Mouse (Mus musculus): ENCODE measurements around the gene Atxn3. TPM values are rescaled to one million over a fixed set of nuclear protein-coding genes. Genes with fewer than 3 reads are reported as not detected.

Gene Atxn3
- polyA plus RNA-seq, 1 experiment, result 3.0 TPM

- Histone ChIP-seq H3K27ac (ENCODE audit: insufficient read depth, low read length) (no peak overlapping the region), H3K4me1 (ENCODE audit: control insufficient read depth, insufficient read depth, insufficient read length) (peaks cover 4% of the 10 kb centered on the region), H3K36me3 (ENCODE audit: control insufficient read depth, insufficient read depth, low read length) (peaks cover 31% of the 10 kb centered on the region), H3K4me3 (ENCODE audit: extremely low read depth, insufficient read depth, insufficient read length) (no peak overlapping the region), H3K27me3 (ENCODE audit: control insufficient read depth, insufficient read depth, low read length) (no peaks in the 10 kb centered on the region)
- 95% methylated on average over 9 of the region's 9 CpGs for WGBS
- DNase-seq (ENCODE audit: low read depth in 1 of 2, low spot score in 2 of 2), result no peak
- TF ChIP-seq CTCF (IDR thresholded peaks at IDR 0.05; ENCODE audit: extremely low read depth, insufficient read depth, insufficient read length, insufficient replicate concordance) (no peak), POLR2A (IDR thresholded peaks at IDR 0.05; ENCODE audit: low read depth, low read length) (no peak)
These were observed 24.9 kb upstream of the Atxn3 start for GRCm38 (mm10) chr12:101982977-101983376.

- H3K27ac ChIP-seq (ENCODE audit: insufficient read depth, low read length), result no peak overlapping the region
- WGBS, result 95% methylated on average over 2 of the region's 2 CpGs
- H3K4me3 ChIP-seq (ENCODE audit: extremely low read depth, insufficient read depth, insufficient read length), result no peak overlapping the region
- DNase-seq (ENCODE audit: low read depth in 1 of 2, low spot score in 2 of 2), result no peak
- TF ChIP-seq POLR2A (IDR thresholded peaks at IDR 0.05; ENCODE audit: low read depth, low read length) (no peak), CTCF (IDR thresholded peaks at IDR 0.05; ENCODE audit: extremely low read depth, insufficient read depth, insufficient read length, insufficient replicate concordance) (no peak)
- peaks cover 23% of the 10 kb centered on the region for H3K36me3 ChIP-seq (ENCODE audit: control insufficient read depth, insufficient read depth, low read length)
- H3K4me1 ChIP-seq (ENCODE audit: control insufficient read depth, insufficient read depth, insufficient read length), result peaks cover 9% of the 10 kb centered on the region
- no peaks in the 10 kb centered on the region for H3K27me3 ChIP-seq (ENCODE audit: control insufficient read depth, insufficient read depth, low read length)
These were observed 23.5 kb upstream of the Atxn3 start for GRCm38 (mm10) chr12:101981559-101981958.

- peak in 1 of 2 experiments; percentile 26 for DNase-seq (ENCODE audit: low read depth in 1 of 2, low spot score in 2 of 2)
- H3K4me1 ChIP-seq (ENCODE audit: control insufficient read depth, insufficient read depth, insufficient read length), result peaks cover 9% of the 10 kb centered on the region
- TF ChIP-seq POLR2A (IDR thresholded peaks at IDR 0.05; ENCODE audit: low read depth, low read length) (no peak), CTCF (IDR thresholded peaks at IDR 0.05; ENCODE audit: extremely low read depth, insufficient read depth, insufficient read length, insufficient replicate concordance) (no peak)
- H3K4me3 ChIP-seq (ENCODE audit: extremely low read depth, insufficient read depth, insufficient read length), result no peak overlapping the region
- WGBS, result 20% methylated on average over 5 of the region's 5 CpGs
- peaks cover 21% of the 10 kb centered on the region for H3K36me3 ChIP-seq (ENCODE audit: control insufficient read depth, insufficient read depth, low read length)
- peak overlapping the region; percentile 48; the same call in 1 of the 2 replicates for H3K27ac ChIP-seq (ENCODE audit: insufficient read depth, low read length)
- H3K27me3 ChIP-seq (ENCODE audit: control insufficient read depth, insufficient read depth, low read length), result no peaks in the 10 kb centered on the region
These were observed 22.2 kb upstream of the Atxn3 start for GRCm38 (mm10) chr12:101980266-101980665.

GRCm38 (mm10) chr12:101979213-101979750, 21.2 kb upstream of the Atxn3 start:
- H3K36me3 ChIP-seq (ENCODE audit: control insufficient read depth, insufficient read depth, low read length), result peaks cover 15% of the 10 kb centered on the region
- H3K27me3 ChIP-seq (ENCODE audit: control insufficient read depth, insufficient read depth, low read length), result no peaks in the 10 kb centered on the region
- DNase-seq (ENCODE audit: low read depth in 1 of 2, low spot score in 2 of 2), result no peak
- no peak for TF ChIP-seq POLR2A (IDR thresholded peaks at IDR 0.05; ENCODE audit: low read depth, low read length)
- TF ChIP-seq CTCF (IDR thresholded peaks at IDR 0.05; ENCODE audit: extremely low read depth, insufficient read depth, insufficient read length, insufficient replicate concordance), result no peak
- WGBS, result 49% methylated on average over 8 of the region's 8 CpGs
- H3K27ac ChIP-seq (ENCODE audit: insufficient read depth, low read length), result peak overlapping the region; percentile 48; the same call in 1 of the 2 replicates
- H3K4me1 ChIP-seq (ENCODE audit: control insufficient read depth, insufficient read depth, insufficient read length), result peaks cover 9% of the 10 kb centered on the region
- no peak overlapping the region for H3K4me3 ChIP-seq (ENCODE audit: extremely low read depth, insufficient read depth, insufficient read length)

DNA sequence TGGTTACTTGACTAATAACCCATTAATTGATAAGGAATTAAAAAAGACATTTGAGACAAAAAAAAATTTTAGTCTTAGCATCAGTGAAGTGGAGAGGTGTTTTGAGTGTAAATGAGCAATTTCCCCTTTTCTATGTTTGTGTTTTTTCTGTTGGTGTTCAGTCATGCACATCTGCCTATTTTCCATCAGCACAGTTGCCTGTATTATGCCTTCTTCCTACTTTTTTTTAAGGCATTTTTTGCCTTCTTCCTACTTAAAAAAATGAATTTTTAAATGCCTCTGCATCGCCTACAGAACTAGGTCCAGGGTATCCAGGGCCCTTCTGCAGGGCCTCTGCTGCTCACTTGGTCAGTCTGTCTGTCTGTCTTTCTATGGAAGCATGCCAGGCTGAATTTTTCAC, 20.5 kb upstream of the Atxn3 start:
- H3K4me1 ChIP-seq (ENCODE audit: control insufficient read depth, insufficient read depth, insufficient read length), result peaks cover 9% of the 10 kb centered on the region
- H3K27me3 ChIP-seq (ENCODE audit: control insufficient read depth, insufficient read depth, low read length), result no peaks in the 10 kb centered on the region
- H3K36me3 ChIP-seq (ENCODE audit: control insufficient read depth, insufficient read depth, low read length), result peaks cover 11% of the 10 kb centered on the region
- TF ChIP-seq POLR2A (IDR thresholded peaks at IDR 0.05; ENCODE audit: low read depth, low read length) (no peak), CTCF (IDR thresholded peaks at IDR 0.05; ENCODE audit: extremely low read depth, insufficient read depth, insufficient read length, insufficient replicate concordance) (no peak)
- 48% methylated on average over 1 of the region's 1 CpGs for WGBS
- peak overlapping the region; percentile 71 for H3K27ac ChIP-seq (ENCODE audit: insufficient read depth, low read length)
- DNase-seq (ENCODE audit: low read depth in 1 of 2, low spot score in 2 of 2), result peak in 1 of 2 experiments; percentile 26
- H3K4me3 ChIP-seq (ENCODE audit: extremely low read depth, insufficient read depth, insufficient read length), result no peak overlapping the region

DNA sequence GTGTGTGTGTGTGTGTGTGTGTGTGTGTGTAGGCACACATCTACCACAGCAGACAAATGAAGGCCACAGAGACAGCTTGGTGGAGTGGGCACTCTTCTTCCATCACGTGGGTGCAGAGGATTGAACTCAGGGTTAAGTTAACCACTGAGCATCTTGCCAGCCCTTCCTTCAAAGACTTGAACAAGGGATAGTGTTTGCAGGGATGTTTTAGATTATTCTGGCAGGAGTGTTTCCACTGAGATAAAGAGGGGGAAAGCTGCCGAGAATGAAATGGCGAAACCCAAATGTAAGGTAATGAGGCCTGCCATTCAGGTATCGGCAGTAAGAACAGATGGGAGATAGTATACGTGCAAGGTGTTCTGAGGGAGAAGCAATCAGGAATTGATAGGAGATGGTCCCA, 20.1 kb upstream of the Atxn3 start:
- H3K27me3 ChIP-seq (ENCODE audit: control insufficient read depth, insufficient read depth, low read length), result no peaks in the 10 kb centered on the region
- TF ChIP-seq POLR2A (IDR thresholded peaks at IDR 0.05; ENCODE audit: low read depth, low read length), result no peak
- no peak for TF ChIP-seq CTCF (IDR thresholded peaks at IDR 0.05; ENCODE audit: extremely low read depth, insufficient read depth, insufficient read length, insufficient replicate concordance)
- DNase-seq (ENCODE audit: low read depth in 1 of 2, low spot score in 2 of 2), result no peak
- peak overlapping the region; percentile 43 for H3K27ac ChIP-seq (ENCODE audit: insufficient read depth, low read length)
- peaks cover 9% of the 10 kb centered on the region for H3K4me1 ChIP-seq (ENCODE audit: control insufficient read depth, insufficient read depth, insufficient read length)
- H3K4me3 ChIP-seq (ENCODE audit: extremely low read depth, insufficient read depth, insufficient read length), result no peak overlapping the region
- WGBS, result 48% methylated on average over 5 of the region's 5 CpGs
- peaks cover 6% of the 10 kb centered on the region for H3K36me3 ChIP-seq (ENCODE audit: control insufficient read depth, insufficient read depth, low read length)

- DNase-seq (ENCODE audit: low read depth in 1 of 2, low spot score in 2 of 2), result no peak
- no peak for TF ChIP-seq POLR2A (IDR thresholded peaks at IDR 0.05; ENCODE audit: low read depth, low read length)
- TF ChIP-seq CTCF (IDR thresholded peaks at IDR 0.05; ENCODE audit: extremely low read depth, insufficient read depth, insufficient read length, insufficient replicate concordance), result no peak
- Histone ChIP-seq H3K36me3 (ENCODE audit: control insufficient read depth, insufficient read depth, low read length) (peaks cover 2% of the 10 kb centered on the region), H3K4me3 (ENCODE audit: extremely low read depth, insufficient read depth, insufficient read length) (no peak overlapping the region), H3K4me1 (ENCODE audit: control insufficient read depth, insufficient read depth, insufficient read length) (peaks cover 9% of the 10 kb centered on the region), H3K27me3 (ENCODE audit: control insufficient read depth, insufficient read depth, low read length) (no peaks in the 10 kb centered on the region), H3K27ac (ENCODE audit: insufficient read depth, low read length) (no peak overlapping the region)
- WGBS, result 77% methylated on average over 10 of the region's 10 CpGs
These were observed 19.4 kb upstream of the Atxn3 start for GRCm38 (mm10) chr12:101977404-101977915.
